Mouse (Mus musculus): Measurements from ENCODE around the gene Mfsd4a. TPM values are rescaled to one million over a fixed set of nuclear protein-coding genes. Genes with fewer than 3 reads are reported as not detected.
A peak's percentile ranks its signal among the peaks of the same experiment; 100 is the strongest.

The Mfsd4a gene
- total RNA-seq, 1 experiment from 2014 or later: 5.5 TPM

- ATAC-seq (replicated peaks; ENCODE audit: low read depth, poor library complexity, severe bottlenecking): peak; percentile 89
These were observed 40.8 kb downstream of the Mfsd4a start for GRCm38 (mm10) chr1:132026925-132027646.

- ATAC-seq (replicated peaks; ENCODE audit: low read depth, poor library complexity, severe bottlenecking): no peak
These were observed 45.8 kb downstream of the Mfsd4a start for GRCm38 (mm10) chr1:132022107-132022506.

- ATAC-seq (replicated peaks; ENCODE audit: low read depth, poor library complexity, severe bottlenecking): no peak
These were observed 48.0 kb downstream of the Mfsd4a start for GRCm38 (mm10) chr1:132019876-132020275.

- ATAC-seq (replicated peaks; ENCODE audit: low read depth, poor library complexity, severe bottlenecking): no peak
These were observed 51.2 kb downstream of the Mfsd4a start for GRCm38 (mm10) chr1:132016691-132017090.

GRCm38 (mm10) chr1:132014800-132015199, 53.1 kb downstream of the Mfsd4a start:
- ATAC-seq (replicated peaks; ENCODE audit: low read depth, poor library complexity, severe bottlenecking): no peak

- no peak for ATAC-seq (replicated peaks; ENCODE audit: low read depth, poor library complexity, severe bottlenecking)
These were observed 55.0 kb downstream of the Mfsd4a start for GRCm38 (mm10) chr1:132012861-132013260.

- ATAC-seq (replicated peaks; ENCODE audit: low read depth, poor library complexity, severe bottlenecking): no peak
These were observed 56.1 kb downstream of the Mfsd4a start for GRCm38 (mm10) chr1:132011785-132012184.

GRCm38 (mm10) chr1:132010632-132011501, 57.0 kb downstream of the Mfsd4a start:
- ATAC-seq (replicated peaks; ENCODE audit: low read depth, poor library complexity, severe bottlenecking): peak; percentile 51

- no peak for ATAC-seq (replicated peaks; ENCODE audit: low read depth, poor library complexity, severe bottlenecking)
These were observed 58.8 kb downstream of the Mfsd4a start for GRCm38 (mm10) chr1:132008881-132009644.

GRCm38 (mm10) chr1:132007828-132008827, 59.7 kb downstream of the Mfsd4a start:
- peak; percentile 56 for ATAC-seq (replicated peaks; ENCODE audit: low read depth, poor library complexity, severe bottlenecking)

GRCm38 (mm10) chr1:132007282-132007815, 60.5 kb downstream of the Mfsd4a start, which contains the start of gene Elk4:
Elk4 (plus strand) TSS chr1:132007607.
- peak; percentile 46 for ATAC-seq (replicated peaks; ENCODE audit: low read depth, poor library complexity, severe bottlenecking)

GRCm38 (mm10) chr1:132006721-132007120, 61.1 kb downstream of the Mfsd4a start:
- no peak for ATAC-seq (replicated peaks; ENCODE audit: low read depth, poor library complexity, severe bottlenecking)

- ATAC-seq (replicated peaks; ENCODE audit: low read depth, poor library complexity, severe bottlenecking): no peak
These were observed 61.8 kb downstream of the Mfsd4a start for GRCm38 (mm10) chr1:132006046-132006445.

- ATAC-seq (replicated peaks; ENCODE audit: low read depth, poor library complexity, severe bottlenecking): no peak
These were observed 62.4 kb downstream of the Mfsd4a start for GRCm38 (mm10) chr1:132005466-132005865.

GRCm38 (mm10) chr1:132004574-132005180, 63.2 kb downstream of the Mfsd4a start:
- ATAC-seq (replicated peaks; ENCODE audit: low read depth, poor library complexity, severe bottlenecking): no peak

GRCm38 (mm10) chr1:132003817-132004216, 64.0 kb downstream of the Mfsd4a start:
- ATAC-seq (replicated peaks; ENCODE audit: low read depth, poor library complexity, severe bottlenecking): no peak

- ATAC-seq (replicated peaks; ENCODE audit: low read depth, poor library complexity, severe bottlenecking): no peak
These were observed 64.8 kb downstream of the Mfsd4a start for GRCm38 (mm10) chr1:132003111-132003510.

- ATAC-seq (replicated peaks; ENCODE audit: low read depth, poor library complexity, severe bottlenecking): peak; percentile 88
These were observed 66.0 kb downstream of the Mfsd4a start for GRCm38 (mm10) chr1:132001880-132002330.

Data from common myeloid progenitor, adult 5-6 weeks (primary cell).